Mouse (Mus musculus) right cerebral cortex, adult 2 months (tissue): ENCODE data around the gene Gapdh.

Experiments used
- DNase-seq, 2 experiments: peaks; one replicate each; pipeline ENCODE4 v3.0.0; 2021 to 2022; ENCODE audit warnings: low spot score in 2 of 2

Gapdh gene

DNA sequence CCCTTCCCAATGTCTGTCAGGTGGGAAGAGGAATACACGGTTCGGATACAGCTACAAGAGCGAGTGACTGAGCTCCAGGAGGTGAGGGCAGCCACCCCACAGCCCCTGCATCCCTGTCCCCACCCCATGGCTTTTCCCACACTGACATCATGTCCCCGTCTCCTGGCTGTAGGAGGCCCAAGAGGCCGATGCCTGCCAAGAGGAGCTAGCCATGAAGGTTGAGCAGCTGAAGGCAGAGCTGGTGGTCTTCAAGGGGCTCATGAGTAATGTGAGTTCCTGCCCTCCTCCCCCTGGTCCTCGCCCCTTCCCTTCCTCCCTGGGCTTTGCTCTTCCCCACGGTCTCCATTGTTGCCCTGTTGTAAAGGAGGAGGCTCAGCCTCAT, 16.7 kb downstream of the Gapdh start:
- no peak for DNase-seq

DNA sequence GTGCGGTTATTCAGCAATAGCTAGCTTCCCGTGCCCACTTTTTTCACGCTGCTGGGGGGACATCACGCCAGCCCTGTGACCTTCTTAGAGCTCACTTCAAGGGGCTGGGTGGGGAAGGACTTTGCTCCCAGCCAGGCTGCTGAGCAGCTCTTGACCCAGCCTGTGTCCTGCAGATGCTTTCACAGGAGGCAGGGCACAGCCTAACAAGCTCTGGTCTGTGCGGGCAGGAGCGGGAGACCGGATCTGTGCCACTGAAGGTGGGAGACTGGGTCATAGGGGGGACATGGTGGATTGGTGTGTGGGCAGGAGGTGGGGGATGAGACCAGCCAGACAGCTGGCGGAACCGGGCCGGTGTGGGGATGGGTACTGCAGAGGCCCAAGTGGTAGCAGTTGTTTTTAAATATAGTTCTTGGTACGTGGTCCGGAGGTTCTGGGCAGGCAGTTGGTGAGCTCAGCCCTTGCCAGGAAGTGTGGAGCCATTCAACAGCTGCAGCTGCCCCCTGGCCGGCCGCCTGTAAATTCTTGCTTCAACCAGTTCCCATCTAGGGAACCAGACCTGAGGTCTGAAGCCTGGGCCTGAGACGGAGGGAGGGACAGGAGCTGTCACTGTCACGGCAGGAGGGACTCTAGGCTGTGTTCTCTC, 17.2 kb downstream of the Gapdh start:
- peak; percentile 53 to 70 for DNase-seq

DNA sequence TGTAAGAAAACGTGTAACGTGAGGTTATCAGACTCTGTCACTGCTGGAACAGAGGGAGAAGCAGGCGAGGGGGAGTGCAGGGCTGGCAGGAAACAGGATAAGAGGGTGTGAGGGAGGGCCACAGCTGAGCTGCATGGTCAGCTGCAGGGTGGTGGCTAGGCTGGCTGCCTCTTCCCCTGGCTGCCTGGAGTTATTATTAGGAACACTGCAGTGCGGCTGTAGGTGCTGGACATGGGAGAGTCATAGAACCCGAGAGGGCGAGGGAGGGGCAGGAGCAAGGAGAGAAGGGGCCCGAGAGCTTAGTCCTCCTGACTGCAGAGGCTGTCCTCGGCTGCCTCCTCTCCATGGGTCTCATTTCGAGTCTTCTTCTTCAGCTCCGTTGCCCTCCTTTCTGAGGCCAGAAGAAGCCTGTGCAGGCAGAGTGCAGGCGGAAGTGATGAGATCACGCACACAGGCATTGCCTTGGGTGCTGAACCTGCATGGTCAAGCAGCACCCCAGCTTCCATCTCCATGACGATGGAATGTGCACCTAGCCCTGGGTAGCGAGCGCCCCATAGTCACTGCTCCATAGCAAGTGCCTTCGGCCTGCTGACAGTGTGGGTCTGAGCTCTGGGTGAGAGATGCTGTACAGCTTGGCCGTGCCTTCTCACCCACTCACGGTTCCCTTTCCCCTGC, 17.9 kb downstream of the Gapdh start:
- peak; percentile 60 to 68 for DNase-seq

DNA sequence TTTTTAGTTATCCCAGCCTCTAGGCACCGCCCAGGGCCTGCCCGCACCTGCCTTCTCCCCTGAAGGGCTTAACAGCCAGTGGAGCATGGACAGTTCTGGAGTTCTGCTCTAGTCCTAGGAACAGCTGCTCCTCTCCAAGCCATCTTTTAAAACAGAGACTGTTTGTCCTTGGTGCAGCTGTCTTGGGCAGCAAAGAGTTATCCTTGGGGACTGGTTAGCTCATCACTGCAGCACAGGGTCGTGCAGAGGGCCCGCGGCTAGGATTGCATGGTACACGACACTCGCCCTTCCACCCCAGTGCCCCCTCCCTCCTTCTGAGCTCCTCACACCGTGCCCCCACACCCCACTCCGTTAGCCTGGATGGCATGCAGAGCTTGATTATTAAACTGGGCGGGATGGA, 18.9 kb downstream of the Gapdh start:
- no peak for DNase-seq

- peak; percentile 42 to 60 for DNase-seq
Observed at GRCm38 (mm10) chr6:125146797-125147196, 19.5 kb downstream of the Gapdh start.

DNA sequence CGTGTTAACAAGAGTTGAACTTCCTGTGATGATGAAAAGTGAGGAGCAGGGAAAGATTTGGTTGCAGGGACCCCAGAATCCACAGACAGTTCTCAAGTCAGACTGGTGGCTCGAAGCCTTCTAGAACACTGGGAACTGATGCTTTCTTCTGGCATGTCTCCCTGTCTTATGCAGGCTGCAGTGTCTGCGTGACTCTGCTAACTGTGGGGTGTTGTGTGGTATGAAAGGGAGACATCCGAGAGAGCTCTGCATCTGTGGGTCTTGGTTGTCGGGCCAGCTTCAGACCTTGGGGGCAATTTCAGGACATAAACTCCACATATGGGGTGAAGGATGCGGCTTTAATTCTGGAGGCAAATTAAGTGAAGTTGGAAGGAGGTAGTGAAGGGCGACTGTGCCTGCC, 20.1 kb downstream of the Gapdh start:
- DNase-seq: peak; percentile 31 to 40

DNA sequence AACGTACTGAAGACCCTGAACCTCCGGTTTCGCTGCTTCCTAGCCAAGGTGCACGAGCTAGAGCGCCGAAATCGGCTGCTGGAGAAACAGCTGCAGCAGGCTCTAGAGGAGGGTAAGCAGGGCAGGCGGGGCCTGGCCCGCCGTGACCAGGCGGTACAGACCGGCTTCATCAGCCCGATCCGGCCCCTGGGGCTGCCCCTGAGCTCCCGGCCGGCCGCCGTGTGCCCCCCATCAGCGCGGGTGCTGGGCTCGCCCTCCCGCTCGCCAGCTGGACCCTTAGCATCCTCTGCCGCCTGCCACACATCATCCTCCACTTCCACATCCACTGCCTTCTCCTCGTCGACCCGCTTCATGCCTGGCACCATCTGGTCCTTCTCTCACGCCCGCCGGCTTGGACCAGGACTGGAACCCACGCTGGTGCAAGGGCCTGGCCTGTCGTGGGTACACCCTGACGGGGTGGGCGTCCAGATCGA, 20.8 kb downstream of the Gapdh start:
- peak; percentile 34 to 42 for DNase-seq

GRCm38 (mm10) chr6:125145001-125145400, 21.3 kb downstream of the Gapdh start, which contains the start of gene Iffo1:
Gene Iffo1, plus strand, starts transcription at chr6:125145241.
- DNase-seq: peak; percentile 94

DNA sequence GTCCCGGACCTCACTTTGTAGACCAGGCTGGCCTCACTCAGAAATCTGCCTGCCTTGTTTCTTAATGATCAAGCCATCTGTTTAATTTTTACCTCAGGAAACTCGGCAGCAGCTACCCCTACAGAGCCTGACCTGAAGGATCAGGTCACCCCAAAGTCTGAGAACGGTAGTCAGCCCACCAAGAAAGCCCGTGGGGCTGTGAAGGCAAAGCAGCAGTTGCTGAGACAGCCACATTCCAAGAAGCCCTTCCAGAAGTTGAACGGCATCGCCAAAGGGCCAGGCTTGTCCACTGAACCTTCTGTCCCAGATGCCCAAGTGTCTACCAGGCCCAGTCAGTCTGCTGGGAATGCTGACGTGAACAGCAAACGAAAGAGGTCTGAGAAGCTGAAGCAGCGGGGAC, 22.4 kb downstream of the Gapdh start:
- no peak for DNase-seq

- DNase-seq: no peak
Observed at GRCm38 (mm10) chr6:125143128-125143527, 23.1 kb downstream of the Gapdh start.

DNA sequence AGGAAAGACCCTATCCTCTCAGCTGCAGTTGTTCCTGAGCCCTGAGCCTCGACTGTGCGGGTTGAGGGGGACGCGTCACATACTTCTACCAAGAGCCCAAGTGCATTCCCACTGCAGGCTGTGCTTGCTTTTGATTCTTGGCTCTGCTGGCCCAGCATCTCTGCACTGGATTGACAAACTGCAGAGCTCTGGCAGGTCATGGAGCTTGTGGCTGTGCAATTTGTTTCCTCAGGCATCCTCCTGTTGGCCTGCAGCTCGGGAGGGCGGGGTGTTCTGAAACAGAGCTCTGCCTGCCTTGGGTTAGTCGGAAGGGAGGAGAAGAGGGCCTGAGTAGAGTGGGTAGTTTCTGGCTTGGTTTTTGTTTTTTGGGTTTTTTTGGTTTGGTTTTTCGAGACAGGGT, 23.8 kb downstream of the Gapdh start:
- DNase-seq: no peak

- no peak for DNase-seq
Observed at GRCm38 (mm10) chr6:125139747-125140146, 26.5 kb downstream of the Gapdh start.

GRCm38 (mm10) chr6:125137002-125137671, 29.1 kb downstream of the Gapdh start:
- DNase-seq: peak; percentile 51 to 55

GRCm38 (mm10) chr6:125132470-125132869, 33.8 kb downstream of the Gapdh start:
- no peak for DNase-seq

DNA sequence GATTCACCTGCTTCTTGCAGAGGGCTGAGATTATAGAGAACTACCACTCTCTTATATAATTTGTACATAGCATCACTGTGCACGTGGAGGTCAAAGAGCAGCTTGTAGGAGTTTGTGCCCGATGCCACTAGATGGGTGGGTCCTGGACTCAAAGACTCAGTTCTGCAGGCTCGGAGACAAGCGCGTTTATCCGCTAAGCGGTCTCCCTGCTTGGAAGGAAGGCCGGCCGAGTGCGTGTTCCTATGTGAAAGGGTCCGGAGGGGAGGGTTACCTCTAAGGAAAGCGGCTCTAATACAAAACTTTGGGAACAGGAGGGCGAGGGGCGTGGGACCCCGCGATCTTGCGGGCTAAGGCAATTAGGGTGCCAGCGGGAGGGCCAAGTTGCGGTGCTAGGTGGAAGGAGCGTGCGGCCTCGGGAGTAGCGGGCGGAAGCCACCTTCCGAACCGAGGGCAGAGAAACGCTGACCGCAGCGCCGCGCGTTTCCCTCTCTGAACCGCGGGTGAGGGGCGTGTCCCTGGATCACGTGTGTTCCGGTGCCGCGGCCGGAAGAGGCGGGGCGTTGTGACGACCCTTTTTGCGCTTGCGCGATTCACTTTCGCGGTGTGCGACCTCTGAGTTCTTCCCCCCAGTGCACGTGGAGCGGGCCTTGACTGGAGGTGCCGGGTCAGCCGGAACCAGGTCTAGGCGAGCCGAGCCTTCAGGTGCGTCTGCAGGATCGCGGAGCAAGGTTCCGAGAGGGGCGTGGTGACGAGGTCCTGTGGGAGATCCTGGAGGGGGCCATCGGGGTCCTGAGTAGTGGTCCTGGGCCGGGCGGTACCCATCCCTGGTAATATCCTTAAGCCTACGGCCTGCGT, 34.7 kb downstream of the Gapdh start, which contains the start of gene Nop2:
Gene Nop2, plus strand, starts transcription at position 608 of the 855 bp plus-strand sequence.
- DNase-seq: peak; percentile 81 to 84

DNA sequence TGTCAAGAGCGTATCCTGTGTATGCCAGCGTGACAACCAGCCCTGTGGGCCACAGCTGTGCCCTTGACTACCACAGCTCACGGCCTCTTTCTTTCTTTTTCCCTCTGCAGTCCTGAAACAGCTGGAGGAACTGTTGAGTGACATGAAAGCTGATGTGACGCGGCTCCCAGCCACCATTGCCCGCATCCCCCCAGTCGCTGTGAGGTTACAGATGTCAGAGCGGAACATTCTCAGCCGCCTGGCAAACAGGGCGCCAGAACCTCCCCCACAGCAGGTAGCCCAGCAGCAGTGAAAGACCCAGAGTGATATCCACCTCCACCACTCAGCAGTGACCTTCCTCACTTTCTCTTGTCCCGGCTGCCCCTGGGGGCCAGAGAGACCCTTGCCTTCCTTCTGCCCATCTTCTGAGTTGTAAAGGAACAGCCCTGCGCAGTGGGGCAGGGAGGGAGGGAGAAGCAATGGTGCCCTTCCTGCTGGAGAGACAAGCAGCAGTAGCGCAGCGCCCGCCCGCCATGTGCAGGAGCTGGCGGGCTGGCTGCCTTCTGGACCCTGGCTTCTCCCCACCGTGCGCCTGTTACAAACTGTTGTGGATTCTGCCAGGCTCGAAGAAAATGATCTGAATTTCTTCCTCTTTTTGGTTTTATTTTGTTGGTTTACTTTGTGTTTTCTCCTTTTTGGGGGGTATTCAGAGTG, 36.4 kb downstream of the Gapdh start:
- no peak for DNase-seq

GRCm38 (mm10) chr6:125128724-125129123, 37.5 kb downstream of the Gapdh start:
- no peak for DNase-seq

- DNase-seq: no peak
Observed at GRCm38 (mm10) chr6:125119387-125119786, 46.9 kb downstream of the Gapdh start.

- no peak for DNase-seq
Observed at GRCm38 (mm10) chr6:125112553-125112952, 53.7 kb downstream of the Gapdh start.
